Mouse (Mus musculus): ENCODE measurements around the gene Bhlhe23.

DNA sequence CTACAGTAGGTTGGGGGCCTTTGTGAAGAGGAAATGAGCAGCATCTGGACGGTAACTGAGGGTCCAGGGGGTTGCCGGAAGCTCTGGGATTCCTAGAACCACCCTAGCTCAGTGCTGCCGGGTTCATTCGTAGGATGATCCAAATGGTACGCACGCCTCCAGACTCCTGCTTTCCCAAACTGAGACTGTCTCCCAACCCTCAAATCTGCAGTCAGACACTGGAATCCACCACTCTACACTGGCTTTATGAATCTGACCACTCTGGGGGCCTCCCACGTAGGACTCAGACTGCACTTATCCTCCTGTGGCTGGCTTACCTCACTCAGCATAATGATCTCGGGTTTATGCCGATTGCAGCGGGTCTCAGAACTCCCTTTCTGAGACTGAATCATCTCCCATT is 32.8 kb upstream of the Bhlhe23 start:
- TF ChIP-seq TAL1 (IDR thresholded peaks at IDR 0.05; ENCODE audit: low read length) (no peak), GATA1 (IDR thresholded peaks at IDR 0.05; ENCODE audit: low read length) (no peak)

Data from erythroblast, embryonic 14.5 days (primary cell).